Comparison of ENCODE assay signal across 21 mouse cellular contexts in genomic region chr4:141636693-141637092, GRCm38 (mm10). TPM values are rescaled to one million over a fixed set of nuclear protein-coding genes. Genes with fewer than 3 reads are reported as not detected.
DNase-seq lines count a peak whose midpoint lies in the region; ATAC-seq and TF ChIP-seq lines count a peak whose summit lies in the region.
"Had no signal": no experiment of that assay in that cellular context is flagged by ENCODE, and none has a peak within 500 bp of the region (broad histone marks: within the 10 kb centered on the region; RNA-seq: fewer than 3 reads in every experiment).

No protein-coding gene starts in this region.

- ATAC-seq in kidney, embryonic 14.5 days (ENCODE audit: low FRiP score, low TSS enrichment) = no peak
- ATAC-seq: activated CD4-positive, CD25-positive, alpha-beta regulatory T cell, adult 4 months; CD4-positive, CD25-positive, alpha-beta regulatory T cell, adult 4 months; forebrain, embryonic 13.5 days; lung, postnatal 0 days; midbrain, embryonic 13.5 days had no signal

- no peak overlapping the region for H3K27ac ChIP-seq in heart, embryonic 10.5 days
- peak overlapping the region; percentile 49; the same call in 1 of the 2 replicates for H3K27ac ChIP-seq in kidney, adult 2 months (ENCODE audit: insufficient read depth, low read depth, low read length)
- no peak overlapping the region for H3K27ac ChIP-seq in kidney, embryonic 14.5 days (ENCODE audit: low read depth, low read length)
- H3K27ac ChIP-seq: forebrain, embryonic 13.5 days; hindbrain, embryonic 14.5 days; liver, embryonic 15.5 days; midbrain, embryonic 13.5 days; neural tube, embryonic 13.5 days had no signal

- DNase-seq in adrenal gland, postnatal 14 days = peak; percentile 62
- no peak for DNase-seq in adrenal gland, adult 18-20 months (ENCODE audit: low spot score in 2 of 2)
- DNase-seq in heart, adult 11 months = peak; percentile 98
- DNase-seq in heart, embryonic 10.5 days (ENCODE audit: low spot score) = no peak
- peak; percentile 91 for DNase-seq in kidney, adult 2 months
- DNase-seq in heart, postnatal 36 days = peak; percentile 39 to 44
- DNase-seq in embryo, embryonic 9.5 days (ENCODE audit: extremely low spot score) = no peak
- DNase-seq: gastrocnemius, postnatal 25 days had no signal

- H3K9ac ChIP-seq in kidney, embryonic 14.5 days (ENCODE audit: low read depth, low read length) = no peak overlapping the region
- H3K9ac ChIP-seq: forebrain, embryonic 13.5 days; hindbrain, embryonic 14.5 days; liver, embryonic 15.5 days; midbrain, embryonic 13.5 days; neural tube, embryonic 13.5 days had no signal

- H3K36me3 ChIP-seq in heart, embryonic 10.5 days = peaks cover 91% of the 10 kb centered on the region
- H3K36me3 ChIP-seq in kidney, adult 2 months (ENCODE audit: control insufficient read depth, insufficient read depth, low read length) = peaks cover 6% of the 10 kb centered on the region; the same call in 1 of the 2 replicates
- H3K36me3 ChIP-seq in kidney, embryonic 14.5 days (ENCODE audit: control insufficient read depth, insufficient read depth, low read length) = peaks cover 81% of the 10 kb centered on the region

- H3K9me3 ChIP-seq in heart, embryonic 10.5 days = no peaks in the 10 kb centered on the region
- H3K9me3 ChIP-seq in kidney, embryonic 14.5 days (ENCODE audit: control insufficient read depth, low read length) = no peaks in the 10 kb centered on the region
- H3K9me3 ChIP-seq: embryonic facial prominence, embryonic 10.5 days; forebrain, embryonic 13.5 days; liver, embryonic 15.5 days; midbrain, embryonic 13.5 days; neural tube, embryonic 13.5 days had no signal

- peaks cover 31% of the 10 kb centered on the region for H3K4me1 ChIP-seq in heart, embryonic 10.5 days
- peaks cover 3% of the 10 kb centered on the region; the same call in 1 of the 2 replicates for H3K4me1 ChIP-seq in kidney, adult 2 months (ENCODE audit: control insufficient read depth, insufficient read depth, low read length)
- no peaks in the 10 kb centered on the region for H3K4me1 ChIP-seq in kidney, embryonic 14.5 days (ENCODE audit: control insufficient read depth, insufficient read depth, low read length)
- H3K4me1 ChIP-seq: forebrain, embryonic 13.5 days; liver, embryonic 15.5 days; midbrain, embryonic 13.5 days; neural tube, embryonic 13.5 days had no signal

- H3K4me2 ChIP-seq in kidney, embryonic 14.5 days (replicated peaks; ENCODE audit: low read depth, low read length) = no peak overlapping the region
- H3K4me2 ChIP-seq: forebrain, embryonic 13.5 days; hindbrain, embryonic 14.5 days; liver, embryonic 15.5 days; midbrain, embryonic 13.5 days; neural tube, embryonic 13.5 days had no signal

- intact Hi-C loops in heart, postnatal 36 days (cut with DNase I) = no loop called here

- H3K27me3 ChIP-seq in heart, embryonic 10.5 days (ENCODE audit: insufficient read depth, poor library complexity, severe bottlenecking) = no peaks in the 10 kb centered on the region
- H3K27me3 ChIP-seq in kidney, adult 2 months (replicated peaks; ENCODE audit: control insufficient read depth, insufficient read depth, low read length) = no peaks in the 10 kb centered on the region
- no peaks in the 10 kb centered on the region for H3K27me3 ChIP-seq in kidney, embryonic 14.5 days (ENCODE audit: control insufficient read depth, insufficient read depth, low read length)
- H3K27me3 ChIP-seq: forebrain, embryonic 13.5 days; liver, embryonic 15.5 days; midbrain, embryonic 13.5 days; neural tube, embryonic 13.5 days had no signal

- TF ChIP-seq CTCF in kidney, adult 2 months (conservative IDR thresholded peaks at IDR 0.05; ENCODE audit: insufficient read depth, insufficient read length, low read depth, low read length) = no peak

- 91% methylated on average over 5 of the region's 5 CpGs for WGBS in heart, embryonic 10.5 days
- WGBS in kidney, adult 2 months = 59% methylated on average over 5 of the region's 5 CpGs
- 93% methylated on average over 5 of the region's 5 CpGs for WGBS in kidney, embryonic 14.5 days

- TF ChIP-seq POLR2A in kidney, adult 2 months (IDR thresholded peaks at IDR 0.05; ENCODE audit: low read depth, low read length) = no peak

- no peak overlapping the region for H3K4me3 ChIP-seq in heart, embryonic 10.5 days
- no peak overlapping the region for H3K4me3 ChIP-seq in kidney, adult 2 months (ENCODE audit: insufficient read depth, low read depth, low read length)
- H3K4me3 ChIP-seq in kidney, embryonic 14.5 days (ENCODE audit: low read length) = no peak overlapping the region
- H3K4me3 ChIP-seq: embryonic facial prominence, embryonic 10.5 days; forebrain, embryonic 13.5 days; liver, embryonic 15.5 days; midbrain, embryonic 13.5 days; neural tube, embryonic 13.5 days had no signal

RNA-seq across cellular contexts. Expression of gene Slc25a34, which starts 13.1 kb away (rescaled TPM):
- 31.9 and 32.5 TPM in 2 replicates for total RNA-seq in adrenal gland, postnatal 14 days (2021)
- 10 to 100 TPM in 1 of 2 experiments, 1 to 10 TPM in 1; 3.5 to 10.3 TPM for total RNA-seq in adrenal gland, adult 18-20 months (2021)
- 0.20 and 0.34 TPM in 2 replicates for polyA plus RNA-seq in heart, embryonic 10.5 days (2016; fragmentation: Nextera tagmentation; extraction: Ambion mirVana)
- 30.1 and 33.8 TPM in 2 replicates for polyA plus RNA-seq in kidney, adult 2 months (2012; rRNA removed)
- 0.07 TPM in 1 of 2 replicates, not detected in the other for polyA plus RNA-seq in kidney, embryonic 14.5 days (2014; fragmentation: Nextera tagmentation; extraction: Ambion mirVana)
- 100 to 1,000 TPM; 160 to 170 TPM for total RNA-seq in heart, postnatal 36 days (2021)
- total RNA-seq: megakaryocyte, adult 5-6 weeks had no signal
- polyA plus RNA-seq: activated CD4-positive, CD25-positive, alpha-beta regulatory T cell, adult 4 months; CD4-positive, CD25-positive, alpha-beta regulatory T cell, adult 4 months; hindbrain, embryonic 14.5 days had no signal

RNA-seq across cellular contexts. Expression of gene Tmem82, which starts 18.3 kb away (rescaled TPM):
- 9.7 and 9.9 TPM in 2 replicates for total RNA-seq in adrenal gland, postnatal 14 days (2021)
- 1 to 10 TPM; 1.1 to 2.8 TPM for total RNA-seq in adrenal gland, adult 18-20 months (2021)
- polyA plus RNA-seq in heart, embryonic 10.5 days (2016; fragmentation: Nextera tagmentation; extraction: Ambion mirVana) = 0.96 and 2.4 TPM in 2 replicates
- polyA plus RNA-seq in kidney, adult 2 months (2012; rRNA removed) = 29.0 and 32.3 TPM in 2 replicates
- polyA plus RNA-seq in kidney, embryonic 14.5 days (2014; fragmentation: Nextera tagmentation; extraction: Ambion mirVana) = 0.86 and 1.2 TPM in 2 replicates
- 10 to 100 TPM; 26.1 to 29.2 TPM for total RNA-seq in heart, postnatal 36 days (2021)
- polyA plus RNA-seq: CD4-positive, CD25-positive, alpha-beta regulatory T cell, adult 4 months; hindbrain, embryonic 14.5 days had no signal

RNA-seq across cellular contexts. Expression of gene Plekhm2, which starts 28.0 kb away (rescaled TPM):
- total RNA-seq in adrenal gland, postnatal 14 days (2021) = 37.3 and 48.5 TPM in 2 replicates
- total RNA-seq in adrenal gland, adult 18-20 months (2021) = 10 to 100 TPM; 62.9 to 70.8 TPM
- 4.1 and 5.4 TPM in 2 replicates for polyA plus RNA-seq in heart, embryonic 10.5 days (2016; fragmentation: Nextera tagmentation; extraction: Ambion mirVana)
- polyA plus RNA-seq in kidney, adult 2 months (2012; rRNA removed) = 79.7 and 85.4 TPM in 2 replicates
- 3.5 and 6.8 TPM in 2 replicates for polyA plus RNA-seq in kidney, embryonic 14.5 days (2014; fragmentation: Nextera tagmentation; extraction: Ambion mirVana)
- total RNA-seq in heart, postnatal 36 days (2021) = 100 to 1,000 TPM; 103 to 112 TPM

RNA-seq across cellular contexts. Expression of gene Fblim1, which starts 30.8 kb away (rescaled TPM):
- 11.0 and 13.2 TPM in 2 replicates for total RNA-seq in adrenal gland, postnatal 14 days (2021)
- total RNA-seq in adrenal gland, adult 18-20 months (2021) = 10 to 100 TPM in 1 of 2 experiments, 1 to 10 TPM in 1; 6.8 to 13.0 TPM
- polyA plus RNA-seq in heart, embryonic 10.5 days (2016; fragmentation: Nextera tagmentation; extraction: Ambion mirVana) = 61.9 and 62.7 TPM in 2 replicates
- polyA plus RNA-seq in kidney, adult 2 months (2012; rRNA removed) = 10.2 and 10.5 TPM in 2 replicates
- polyA plus RNA-seq in kidney, embryonic 14.5 days (2014; fragmentation: Nextera tagmentation; extraction: Ambion mirVana) = 49.4 and 71.3 TPM in 2 replicates
- total RNA-seq in heart, postnatal 36 days (2021) = 100 to 1,000 TPM; 231 to 294 TPM
- total RNA-seq: megakaryocyte, adult 5-6 weeks had no signal

RNA-seq across cellular contexts. Expression of gene Rsc1a1, which starts 48.7 kb away (rescaled TPM):
- total RNA-seq in adrenal gland, postnatal 14 days (2021) = 1.5 and 3.3 TPM in 2 replicates
- not detected for total RNA-seq in adrenal gland, adult 18-20 months (2021)
- polyA plus RNA-seq in heart, embryonic 10.5 days (2016; fragmentation: Nextera tagmentation; extraction: Ambion mirVana) = 3.1 and 4.4 TPM in 2 replicates
- 18.2 and 25.8 TPM in 2 replicates for polyA plus RNA-seq in kidney, adult 2 months (2012; rRNA removed)
- not detected in 2 replicates for polyA plus RNA-seq in kidney, embryonic 14.5 days (2014; fragmentation: Nextera tagmentation; extraction: Ambion mirVana)
- total RNA-seq in heart, postnatal 36 days (2021) = under 1 TPM in 1 of 2 experiments, not detected in 1; 1.00 TPM
- total RNA-seq: adrenal gland, postnatal 4 days had no signal
- polyA plus RNA-seq: activated CD4-positive, CD25-positive, alpha-beta regulatory T cell, adult 4 months; CD4-positive, CD25-positive, alpha-beta regulatory T cell, adult 4 months; heart, embryonic 16.5 days; hindbrain, embryonic 14.5 days; lung, postnatal 0 days; midbrain, embryonic 13.5 days; neural tube, embryonic 13.5 days had no signal

Comparison
In these comparisons a context has a peak if more than half of its experiments do, and no peak if none do; other contexts are left out.
1. DNase-seq: peak in adrenal gland, postnatal 14 days (single experiment), heart, adult 11 months (single experiment), kidney, adult 2 months (single experiment) and heart, postnatal 36 days (2 of 2); none in adrenal gland, adult 18-20 months (0 of 2), heart, embryonic 10.5 days (single experiment) and embryo, embryonic 9.5 days (single experiment).